Mouse (Mus musculus): ENCODE measurements at regions not wholly inside any gene's neighbourhood (a gene's known extent, or its start where the extent isn't known, plus 50 kb on each side); places are given as distances from the start of the nearest gene placed in this dataset.

GRCm38 (mm10) chr9:62220451-62220850, 61.6 kb downstream of the Spesp1 start:
- 73% methylated on average over 5 of the region's 5 CpGs for WGBS
- Histone ChIP-seq H3K9ac (ENCODE audit: low read depth, low read length) (no peak overlapping the region), H3K4me3 (no peak overlapping the region), H3K27ac (no peak overlapping the region), H3K27me3 (ENCODE audit: control insufficient read depth, insufficient read depth, low read length) (no peaks in the 10 kb centered on the region), H3K4me1 (ENCODE audit: control insufficient read depth, insufficient read depth, low read length) (no peaks in the 10 kb centered on the region), H3K79me2 (replicated peaks; ENCODE audit: control insufficient read depth, insufficient read depth, low read length) (no peaks in the 10 kb centered on the region), H3K36me3 (ENCODE audit: control insufficient read depth, insufficient read depth, low read length) (no peaks in the 10 kb centered on the region)
- intact Hi-C loops (cut with DNase I) = no loop called here
- TF ChIP-seq POLR2A (IDR thresholded peaks at IDR 0.05; ENCODE audit: insufficient read depth, low read depth, low read length) (no peak), EP300 (IDR thresholded peaks at IDR 0.05; ENCODE audit: insufficient read depth, low read depth, low read length) (no peak), CTCF (IDR thresholded peaks at IDR 0.05) (no peak)
- DNase-seq = no peak

- intact Hi-C loops (cut with DNase I) = no loop called here
- Histone ChIP-seq H3K4me1 (ENCODE audit: control insufficient read depth, insufficient read depth, low read length) (no peaks in the 10 kb centered on the region), H3K36me3 (ENCODE audit: control insufficient read depth, insufficient read depth, low read length) (no peaks in the 10 kb centered on the region), H3K9ac (ENCODE audit: low read depth, low read length) (no peak overlapping the region), H3K27ac (no peak overlapping the region), H3K4me3 (no peak overlapping the region), H3K27me3 (ENCODE audit: control insufficient read depth, insufficient read depth, low read length) (no peaks in the 10 kb centered on the region), H3K79me2 (replicated peaks; ENCODE audit: control insufficient read depth, insufficient read depth, low read length) (no peaks in the 10 kb centered on the region)
- 80% methylated on average over 13 of the region's 13 CpGs for WGBS
- TF ChIP-seq EP300 (IDR thresholded peaks at IDR 0.05; ENCODE audit: insufficient read depth, low read depth, low read length) (no peak), CTCF (IDR thresholded peaks at IDR 0.05) (no peak), POLR2A (IDR thresholded peaks at IDR 0.05; ENCODE audit: insufficient read depth, low read depth, low read length) (no peak)
- DNase-seq = peak in 1 of 2 experiments; percentile 3
Measured at GRCm38 (mm10) chr9:62215151-62215859, 66.7 kb downstream of the Spesp1 start.

GRCm38 (mm10) chr9:62214546-62214945, 67.5 kb downstream of the Spesp1 start:
- Histone ChIP-seq H3K9ac (ENCODE audit: low read depth, low read length) (no peak overlapping the region), H3K27ac (no peak overlapping the region), H3K4me1 (ENCODE audit: control insufficient read depth, insufficient read depth, low read length) (no peaks in the 10 kb centered on the region), H3K36me3 (ENCODE audit: control insufficient read depth, insufficient read depth, low read length) (no peaks in the 10 kb centered on the region), H3K4me3 (no peak overlapping the region), H3K27me3 (ENCODE audit: control insufficient read depth, insufficient read depth, low read length) (no peaks in the 10 kb centered on the region), H3K79me2 (replicated peaks; ENCODE audit: control insufficient read depth, insufficient read depth, low read length) (no peaks in the 10 kb centered on the region)
- WGBS = 85% methylated on average over 4 of the region's 4 CpGs
- intact Hi-C loops (cut with DNase I) = no loop called here
- TF ChIP-seq EP300 (IDR thresholded peaks at IDR 0.05; ENCODE audit: insufficient read depth, low read depth, low read length) = no peak
- TF ChIP-seq POLR2A (IDR thresholded peaks at IDR 0.05; ENCODE audit: insufficient read depth, low read depth, low read length) = no peak
- peak in 1 of 2 experiments; percentile 9 for DNase-seq

- Histone ChIP-seq H3K36me3 (ENCODE audit: control insufficient read depth, insufficient read depth, low read length) (no peaks in the 10 kb centered on the region), H3K79me2 (replicated peaks; ENCODE audit: control insufficient read depth, insufficient read depth, low read length) (no peaks in the 10 kb centered on the region), H3K27me3 (ENCODE audit: control insufficient read depth, insufficient read depth, low read length) (no peaks in the 10 kb centered on the region), H3K27ac (peak overlapping the region; percentile 15; the same call in 1 of the 2 replicates), H3K4me3 (no peak overlapping the region), H3K9ac (ENCODE audit: low read depth, low read length) (peak overlapping the region; percentile 19; the same call in 1 of the 2 replicates), H3K4me1 (ENCODE audit: control insufficient read depth, insufficient read depth, low read length) (no peaks in the 10 kb centered on the region)
- DNase-seq = peak in 1 of 2 experiments; percentile 12
- intact Hi-C loops (cut with DNase I) = no loop called here
- TF ChIP-seq CTCF (IDR thresholded peaks at IDR 0.05) = no peak
- no peak for TF ChIP-seq POLR2A (IDR thresholded peaks at IDR 0.05; ENCODE audit: insufficient read depth, low read depth, low read length)
- TF ChIP-seq EP300 (IDR thresholded peaks at IDR 0.05; ENCODE audit: insufficient read depth, low read depth, low read length) = no peak
- WGBS = 38% methylated on average over 6 of the region's 6 CpGs
Measured at GRCm38 (mm10) chr9:62212615-62213014, 69.4 kb downstream of the Spesp1 start.

GRCm38 (mm10) chr9:62210815-62211214, 71.2 kb downstream of the Spesp1 start:
- DNase-seq = peak in 1 of 2 experiments; percentile 8
- no peaks in the 10 kb centered on the region for H3K27me3 ChIP-seq (ENCODE audit: control insufficient read depth, insufficient read depth, low read length)
- TF ChIP-seq CTCF (IDR thresholded peaks at IDR 0.05) (no peak), POLR2A (IDR thresholded peaks at IDR 0.05; ENCODE audit: insufficient read depth, low read depth, low read length) (no peak), EP300 (IDR thresholded peaks at IDR 0.05; ENCODE audit: insufficient read depth, low read depth, low read length) (no peak)
- no peaks in the 10 kb centered on the region for H3K79me2 ChIP-seq (replicated peaks; ENCODE audit: control insufficient read depth, insufficient read depth, low read length)
- H3K4me3 ChIP-seq = no peak overlapping the region
- 0 out of 2 replicates have a peak, but pooled peaks cover under 1% of the 10 kb centered on the region for H3K4me1 ChIP-seq (ENCODE audit: control insufficient read depth, insufficient read depth, low read length)
- H3K36me3 ChIP-seq (ENCODE audit: control insufficient read depth, insufficient read depth, low read length) = no peaks in the 10 kb centered on the region
- H3K9ac ChIP-seq (ENCODE audit: low read depth, low read length) = no peak overlapping the region
- 78% methylated on average over 5 of the region's 5 CpGs for WGBS
- intact Hi-C loops (cut with DNase I) = no loop called here
- H3K27ac ChIP-seq = no peak overlapping the region

GRCm38 (mm10) chr9:62208436-62208835, 73.6 kb downstream of the Spesp1 start:
- Histone ChIP-seq H3K4me3 (no peak overlapping the region), H3K79me2 (replicated peaks; ENCODE audit: control insufficient read depth, insufficient read depth, low read length) (no peaks in the 10 kb centered on the region), H3K9ac (ENCODE audit: low read depth, low read length) (no peak overlapping the region), H3K27me3 (ENCODE audit: control insufficient read depth, insufficient read depth, low read length) (no peaks in the 10 kb centered on the region), H3K27ac (no peak overlapping the region), H3K36me3 (ENCODE audit: control insufficient read depth, insufficient read depth, low read length) (no peaks in the 10 kb centered on the region), H3K4me1 (ENCODE audit: control insufficient read depth, insufficient read depth, low read length) (peaks cover 8% of the 10 kb centered on the region)
- TF ChIP-seq CTCF (IDR thresholded peaks at IDR 0.05) (no peak), POLR2A (IDR thresholded peaks at IDR 0.05; ENCODE audit: insufficient read depth, low read depth, low read length) (no peak), EP300 (IDR thresholded peaks at IDR 0.05; ENCODE audit: insufficient read depth, low read depth, low read length) (no peak)
- DNase-seq = no peak
- 38% methylated on average over 5 of the region's 5 CpGs for WGBS
- intact Hi-C loops (cut with DNase I) = no loop called here
